Mouse (Mus musculus) myocyte (in vitro differentiated cells): ENCODE measurements around the gene Stra6.

Experiments
- MAX ChIP-seq: IDR thresholded peaks from one replicate; pipeline ENCODE4 v1.6.1; 2011; ENCODE audit warnings: low read depth, mild to moderate bottlenecking, control low read depth
- MYOG ChIP-seq, 3 experiments: IDR thresholded peaks; one replicate each; pipeline ENCODE4 v1.6.1; 2011; ENCODE audit warnings: control low read depth in 2 of 3, low read depth in 2 of 3, mild to moderate bottlenecking in 2 of 3; ENCODE audit not compliant: insufficient read length in 2 of 3, control insufficient read depth in 1 of 3, insufficient read depth in 1 of 3
- POLR2A ChIP-seq: IDR thresholded peaks from one replicate; pipeline ENCODE4 v1.6.1; 2011; ENCODE audit warnings: low read depth, mild to moderate bottlenecking, control low read depth, moderate library complexity; ENCODE audit not compliant: insufficient read length
- POLR2AphosphoS2 ChIP-seq: IDR thresholded peaks from one replicate; pipeline ENCODE4 v1.6.1; 2011; ENCODE audit warnings: low read depth, control low read depth; ENCODE audit not compliant: insufficient read length

DNA sequence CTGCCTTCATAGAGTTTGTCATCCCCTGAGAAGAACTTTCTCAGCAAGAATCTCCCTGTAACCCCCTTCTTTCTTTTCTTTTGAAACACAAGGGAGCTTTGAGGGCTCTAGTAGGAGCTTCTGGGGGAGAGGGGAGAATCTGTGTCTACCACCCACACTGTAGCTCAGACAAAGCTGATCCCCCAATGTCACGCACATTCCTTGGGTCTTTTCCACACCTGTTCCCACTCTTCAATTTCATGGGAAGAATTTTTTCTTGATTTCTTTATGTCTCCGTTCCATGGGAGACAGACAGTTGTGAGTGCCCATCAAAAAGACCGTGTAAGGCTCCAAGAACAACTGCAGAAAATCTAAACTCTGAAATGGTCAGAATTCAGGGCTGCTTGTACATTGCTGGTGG lies 105.3 kb downstream of the Stra6 start:
- TF ChIP-seq POLR2AphosphoS2 = no peak
- no peak for TF ChIP-seq MYOG (IDR thresholded peaks at IDR 0.05; ENCODE audit: control insufficient read depth in 1 of 3, insufficient read depth in 1 of 3, insufficient read length in 2 of 3, low read depth in 2 of 3)
- TF ChIP-seq POLR2A = no peak
- TF ChIP-seq MAX = no peak
